Mouse (Mus musculus): ENCODE data around the gene Pdzd3. TPM values are rescaled to one million over a fixed set of nuclear protein-coding genes. Genes with fewer than 3 reads are reported as not detected.

The Pdzd3 gene
- polyA plus RNA-seq, 1 experiment from 2014 or later: 0.26 TPM

GRCm38 (mm10) chr9:44268432-44268831 lies 17.2 kb upstream of the Pdzd3 start, which contains the start of gene Nlrx1:
Nlrx1 (minus strand) TSS chr9:44268599.
- no peaks in the 10 kb centered on the region for H3K27me3 ChIP-seq

GRCm38 (mm10) chr9:44268027-44268360 lies 16.7 kb upstream of the Pdzd3 start:
- H3K9ac ChIP-seq: peak overlapping the region; percentile 90
- 4% methylated on average over 28 of the region's 28 CpGs for WGBS
- H3K36me3 ChIP-seq: peaks cover 17% of the 10 kb centered on the region
- peaks cover 20% of the 10 kb centered on the region for H3K4me1 ChIP-seq
- peak overlapping the region; percentile 84 for H3K4me2 ChIP-seq
- no peaks in the 10 kb centered on the region for H3K9me3 ChIP-seq
- H3K27ac ChIP-seq: peak overlapping the region; percentile 94
- peak overlapping the region; percentile 57 for H3K4me3 ChIP-seq
- ATAC-seq (ENCODE audit: insufficient number of reproducible peaks, low FRiP score, low TSS enrichment, low read depth): peak; percentile 81
- H3K27me3 ChIP-seq: no peaks in the 10 kb centered on the region

More at GRCm38 (mm10) chr9:44268432-44268831, 17.2 kb upstream of the Pdzd3 start, which contains the start of gene Nlrx1:
- Histone ChIP-seq H3K4me2 (peak within 1 kb of the TSS; percentile 84), H3K36me3 (peaks cover 17% of the 10 kb centered on the region), H3K9me3 (no peaks in the 10 kb centered on the region), H3K9ac (peak within 1 kb of the TSS; percentile 90), H3K4me1 (peaks cover 20% of the 10 kb centered on the region), H3K27ac (peak within 1 kb of the TSS; percentile 94), H3K4me3 (peak within 1 kb of the TSS; percentile 57)
- no peak for ATAC-seq (ENCODE audit: insufficient number of reproducible peaks, low FRiP score, low TSS enrichment, low read depth)
- WGBS: 70% methylated on average over 6 of the region's 6 CpGs

- Histone ChIP-seq H3K9ac (peak overlapping the region; percentile 90), H3K4me3 (peak overlapping the region; percentile 57), H3K27ac (peak overlapping the region; percentile 94), H3K4me2 (peak overlapping the region; percentile 84), H3K4me1 (peaks cover 20% of the 10 kb centered on the region), H3K27me3 (no peaks in the 10 kb centered on the region), H3K9me3 (no peaks in the 10 kb centered on the region), H3K36me3 (peaks cover 22% of the 10 kb centered on the region)
- 7% methylated on average over 23 of the region's 23 CpGs for WGBS
- no peak for ATAC-seq (ENCODE audit: insufficient number of reproducible peaks, low FRiP score, low TSS enrichment, low read depth)
These were observed 16.2 kb upstream of the Pdzd3 start for GRCm38 (mm10) chr9:44267319-44268026.

GRCm38 (mm10) chr9:44266478-44267226 lies 15.4 kb upstream of the Pdzd3 start:
- peak overlapping the region; percentile 94 for H3K27ac ChIP-seq
- H3K4me1 ChIP-seq: peaks cover 20% of the 10 kb centered on the region
- peak overlapping the region; percentile 84 for H3K4me2 ChIP-seq
- 0 out of 2 replicates have a peak overlapping the region, but pooled peaks have one; percentile 57 for H3K4me3 ChIP-seq
- 62% methylated on average over 8 of the region's 8 CpGs for WGBS
- no peak for ATAC-seq (ENCODE audit: insufficient number of reproducible peaks, low FRiP score, low TSS enrichment, low read depth)
- no peak overlapping the region for H3K9ac ChIP-seq
- H3K36me3 ChIP-seq: peaks cover 29% of the 10 kb centered on the region
- H3K9me3 ChIP-seq: no peaks in the 10 kb centered on the region
- H3K27me3 ChIP-seq: no peaks in the 10 kb centered on the region

GRCm38 (mm10) chr9:44261388-44261787 lies 10.1 kb upstream of the Pdzd3 start:
- Histone ChIP-seq H3K27me3 (no peaks in the 10 kb centered on the region), H3K9ac (no peak overlapping the region), H3K4me3 (no peak overlapping the region), H3K27ac (no peak overlapping the region), H3K4me2 (no peak overlapping the region), H3K9me3 (no peaks in the 10 kb centered on the region), H3K36me3 (peaks cover 40% of the 10 kb centered on the region), H3K4me1 (peaks cover under 1% of the 10 kb centered on the region)
- 79% methylated on average over 14 of the region's 14 CpGs for WGBS
- ATAC-seq (ENCODE audit: insufficient number of reproducible peaks, low FRiP score, low TSS enrichment, low read depth): no peak

- H3K4me3 ChIP-seq: no peak overlapping the region
- peaks cover 34% of the 10 kb centered on the region for H3K36me3 ChIP-seq
- peaks cover 21% of the 10 kb centered on the region for H3K4me1 ChIP-seq
- WGBS: 76% methylated on average over 10 of the region's 10 CpGs
- H3K27me3 ChIP-seq: no peaks in the 10 kb centered on the region
- no peak overlapping the region for H3K9ac ChIP-seq
- ATAC-seq (ENCODE audit: insufficient number of reproducible peaks, low FRiP score, low TSS enrichment, low read depth): no peak
- no peaks in the 10 kb centered on the region for H3K9me3 ChIP-seq
- H3K27ac ChIP-seq: no peak overlapping the region
- no peak overlapping the region for H3K4me2 ChIP-seq
These were observed 7.7 kb upstream of the Pdzd3 start for GRCm38 (mm10) chr9:44259014-44259413.

- Histone ChIP-seq H3K4me2 (no peak overlapping the region), H3K27ac (no peak overlapping the region), H3K9ac (no peak overlapping the region), H3K9me3 (no peaks in the 10 kb centered on the region), H3K4me3 (no peak overlapping the region), H3K4me1 (peaks cover 27% of the 10 kb centered on the region), H3K36me3 (peaks cover 21% of the 10 kb centered on the region), H3K27me3 (no peaks in the 10 kb centered on the region)
- no peak for ATAC-seq (ENCODE audit: insufficient number of reproducible peaks, low FRiP score, low TSS enrichment, low read depth)
- 78% methylated on average over 8 of the region's 8 CpGs for WGBS
These were observed 4.9 kb upstream of the Pdzd3 start for GRCm38 (mm10) chr9:44256213-44256612.

GRCm38 (mm10) chr9:44255136-44255521 lies 3.9 kb upstream of the Pdzd3 start:
- 0 out of 2 replicates have a peak overlapping the region, but pooled peaks have one; percentile 3 for H3K27ac ChIP-seq
- peaks cover 27% of the 10 kb centered on the region for H3K4me1 ChIP-seq
- no peak overlapping the region for H3K4me2 ChIP-seq
- peaks cover 21% of the 10 kb centered on the region for H3K36me3 ChIP-seq
- H3K9me3 ChIP-seq: no peaks in the 10 kb centered on the region
- no peak overlapping the region for H3K9ac ChIP-seq
- no peaks in the 10 kb centered on the region for H3K27me3 ChIP-seq
- no peak overlapping the region for H3K4me3 ChIP-seq
- ATAC-seq (ENCODE audit: insufficient number of reproducible peaks, low FRiP score, low TSS enrichment, low read depth): no peak
- WGBS: 50% methylated on average over 6 of the region's 6 CpGs

- Histone ChIP-seq H3K27me3 (no peaks in the 10 kb centered on the region), H3K36me3 (peaks cover 21% of the 10 kb centered on the region), H3K9me3 (no peaks in the 10 kb centered on the region), H3K9ac (no peak overlapping the region), H3K27ac (no peak overlapping the region), H3K4me2 (no peak overlapping the region), H3K4me3 (no peak overlapping the region), H3K4me1 (peaks cover 32% of the 10 kb centered on the region)
- WGBS: 14% methylated on average over 5 of the region's 5 CpGs
- no peak for ATAC-seq (ENCODE audit: insufficient number of reproducible peaks, low FRiP score, low TSS enrichment, low read depth)
These were observed 3.4 kb upstream of the Pdzd3 start for GRCm38 (mm10) chr9:44254508-44255135.

GRCm38 (mm10) chr9:44253441-44253840 lies 2.2 kb upstream of the Pdzd3 start:
- peaks cover 18% of the 10 kb centered on the region for H3K36me3 ChIP-seq
- ATAC-seq (ENCODE audit: insufficient number of reproducible peaks, low FRiP score, low TSS enrichment, low read depth): no peak
- no peaks in the 10 kb centered on the region for H3K9me3 ChIP-seq
- no peak overlapping the region for H3K4me2 ChIP-seq
- H3K27ac ChIP-seq: no peak overlapping the region
- H3K4me1 ChIP-seq: peaks cover 33% of the 10 kb centered on the region
- no peaks in the 10 kb centered on the region for H3K27me3 ChIP-seq
- no peak overlapping the region for H3K9ac ChIP-seq
- 76% methylated on average over 6 of the region's 6 CpGs for WGBS
- H3K4me3 ChIP-seq: no peak overlapping the region

GRCm38 (mm10) chr9:44250445-44250844 lies 826 bp downstream of the Pdzd3 start:
- Histone ChIP-seq H3K4me1 (peaks cover 26% of the 10 kb centered on the region), H3K4me2 (no peak overlapping the region), H3K9me3 (no peaks in the 10 kb centered on the region), H3K36me3 (peaks cover 10% of the 10 kb centered on the region), H3K27me3 (no peaks in the 10 kb centered on the region), H3K9ac (no peak overlapping the region), H3K27ac (no peak overlapping the region), H3K4me3 (no peak overlapping the region)
- WGBS: 73% methylated on average over 4 of the region's 4 CpGs
- ATAC-seq (ENCODE audit: insufficient number of reproducible peaks, low FRiP score, low TSS enrichment, low read depth): no peak

Data from limb, embryonic 15.5 days (tissue).